Mouse (Mus musculus): Measurements from ENCODE around the gene Rac2. TPM values are rescaled to one million over a fixed set of nuclear protein-coding genes. Genes with fewer than 3 reads are reported as not detected.

Rac2 gene
- polyA plus RNA-seq (2012): 12.7 and 13.9 TPM in 2 replicates

- H3K36me3 ChIP-seq (ENCODE audit: control insufficient read depth): peaks cover 29% of the 10 kb centered on the region
- H3K4me3 ChIP-seq (replicated peaks): peak within 1 kb of the TSS; percentile 64
- H3K9me3 ChIP-seq (ENCODE audit: control insufficient read depth, low read length): no peaks in the 10 kb centered on the region
- no peak for TF ChIP-seq GATA1 (IDR thresholded peaks at IDR 0.05; ENCODE audit: low read length)
- TF ChIP-seq TAL1 (IDR thresholded peaks at IDR 0.05; ENCODE audit: low read length): no peak
- peaks cover 51% of the 10 kb centered on the region for H3K4me1 ChIP-seq (ENCODE audit: control insufficient read depth)
- H3K27me3 ChIP-seq (ENCODE audit: control insufficient read depth): no peaks in the 10 kb centered on the region
Measured at GRCm38 (mm10) chr15:78572658-78573397, at the start of gene Rac2. Gene Rac2 (minus strand): TSS chr15:78572783.

- H3K4me3 ChIP-seq (replicated peaks): no peak overlapping the region
- H3K36me3 ChIP-seq (ENCODE audit: control insufficient read depth): no peaks in the 10 kb centered on the region
- H3K27me3 ChIP-seq (ENCODE audit: control insufficient read depth): no peaks in the 10 kb centered on the region
- H3K4me1 ChIP-seq (ENCODE audit: control insufficient read depth): no peaks in the 10 kb centered on the region
- H3K9me3 ChIP-seq (ENCODE audit: control insufficient read depth, low read length): no peaks in the 10 kb centered on the region
- TF ChIP-seq GATA1 (IDR thresholded peaks at IDR 0.05; ENCODE audit: low read length) (no peak), TAL1 (IDR thresholded peaks at IDR 0.05; ENCODE audit: low read length) (no peak)
Measured at GRCm38 (mm10) chr15:78616973-78617372, 44.4 kb upstream of the Rac2 start.

GRCm38 (mm10) chr15:78614536-78614935 is 42.0 kb upstream of the Rac2 start:
- H3K36me3 ChIP-seq (ENCODE audit: control insufficient read depth): no peaks in the 10 kb centered on the region

GRCm38 (mm10) chr15:78610705-78611462 is 38.3 kb upstream of the Rac2 start:
- H3K9me3 ChIP-seq (ENCODE audit: control insufficient read depth, low read length): no peaks in the 10 kb centered on the region
- no peak for TF ChIP-seq GATA1 (IDR thresholded peaks at IDR 0.05; ENCODE audit: low read length)
- no peak for TF ChIP-seq TAL1 (IDR thresholded peaks at IDR 0.05; ENCODE audit: low read length)
- no peaks in the 10 kb centered on the region for H3K27me3 ChIP-seq (ENCODE audit: control insufficient read depth)
- no peaks in the 10 kb centered on the region for H3K4me1 ChIP-seq (ENCODE audit: control insufficient read depth)
- H3K4me3 ChIP-seq (replicated peaks): no peak overlapping the region
- no peaks in the 10 kb centered on the region for H3K36me3 ChIP-seq (ENCODE audit: control insufficient read depth)

More at GRCm38 (mm10) chr15:78614536-78614935, 42.0 kb upstream of the Rac2 start:
- H3K9me3 ChIP-seq (ENCODE audit: control insufficient read depth, low read length): no peaks in the 10 kb centered on the region
- no peak overlapping the region for H3K4me3 ChIP-seq (replicated peaks)
- no peaks in the 10 kb centered on the region for H3K4me1 ChIP-seq (ENCODE audit: control insufficient read depth)
- no peaks in the 10 kb centered on the region for H3K27me3 ChIP-seq (ENCODE audit: control insufficient read depth)
- TF ChIP-seq TAL1 (IDR thresholded peaks at IDR 0.05; ENCODE audit: low read length): no peak
- no peak for TF ChIP-seq GATA1 (IDR thresholded peaks at IDR 0.05; ENCODE audit: low read length)

- no peaks in the 10 kb centered on the region for H3K36me3 ChIP-seq (ENCODE audit: control insufficient read depth)
- H3K4me3 ChIP-seq (replicated peaks): no peak overlapping the region
- TF ChIP-seq GATA1 (IDR thresholded peaks at IDR 0.05; ENCODE audit: low read length): no peak
- TF ChIP-seq TAL1 (IDR thresholded peaks at IDR 0.05; ENCODE audit: low read length): no peak
- no peaks in the 10 kb centered on the region for H3K27me3 ChIP-seq (ENCODE audit: control insufficient read depth)
- no peaks in the 10 kb centered on the region for H3K4me1 ChIP-seq (ENCODE audit: control insufficient read depth)
- H3K9me3 ChIP-seq (ENCODE audit: control insufficient read depth, low read length): no peaks in the 10 kb centered on the region
Measured at GRCm38 (mm10) chr15:78607463-78607862, 34.9 kb upstream of the Rac2 start.

GRCm38 (mm10) chr15:78606059-78606458 is 33.5 kb upstream of the Rac2 start:
- Histone ChIP-seq H3K4me1 (ENCODE audit: control insufficient read depth) (no peaks in the 10 kb centered on the region), H3K4me3 (replicated peaks) (no peak overlapping the region), H3K27me3 (ENCODE audit: control insufficient read depth) (no peaks in the 10 kb centered on the region), H3K9me3 (ENCODE audit: control insufficient read depth, low read length) (no peaks in the 10 kb centered on the region), H3K36me3 (ENCODE audit: control insufficient read depth) (no peaks in the 10 kb centered on the region)
- TF ChIP-seq TAL1 (IDR thresholded peaks at IDR 0.05; ENCODE audit: low read length): no peak
- no peak for TF ChIP-seq GATA1 (IDR thresholded peaks at IDR 0.05; ENCODE audit: low read length)

GRCm38 (mm10) chr15:78605371-78605791 is 32.8 kb upstream of the Rac2 start:
- Histone ChIP-seq H3K27me3 (ENCODE audit: control insufficient read depth) (no peaks in the 10 kb centered on the region), H3K9me3 (ENCODE audit: control insufficient read depth, low read length) (no peaks in the 10 kb centered on the region), H3K4me1 (ENCODE audit: control insufficient read depth) (no peaks in the 10 kb centered on the region), H3K4me3 (replicated peaks) (no peak overlapping the region), H3K36me3 (ENCODE audit: control insufficient read depth) (no peaks in the 10 kb centered on the region)
- TF ChIP-seq GATA1 (IDR thresholded peaks at IDR 0.05; ENCODE audit: low read length) (no peak), TAL1 (IDR thresholded peaks at IDR 0.05; ENCODE audit: low read length) (no peak)

- no peak overlapping the region for H3K4me3 ChIP-seq (replicated peaks)
- no peaks in the 10 kb centered on the region for H3K36me3 ChIP-seq (ENCODE audit: control insufficient read depth)
- H3K27me3 ChIP-seq (ENCODE audit: control insufficient read depth): no peaks in the 10 kb centered on the region
- no peak for TF ChIP-seq GATA1 (IDR thresholded peaks at IDR 0.05; ENCODE audit: low read length)
- TF ChIP-seq TAL1 (IDR thresholded peaks at IDR 0.05; ENCODE audit: low read length): no peak
- H3K4me1 ChIP-seq (ENCODE audit: control insufficient read depth): no peaks in the 10 kb centered on the region
- H3K9me3 ChIP-seq (ENCODE audit: control insufficient read depth, low read length): no peaks in the 10 kb centered on the region
Measured at GRCm38 (mm10) chr15:78604255-78604654, 31.7 kb upstream of the Rac2 start.

- Histone ChIP-seq H3K9me3 (ENCODE audit: control insufficient read depth, low read length) (no peaks in the 10 kb centered on the region), H3K27me3 (ENCODE audit: control insufficient read depth) (no peaks in the 10 kb centered on the region), H3K4me3 (replicated peaks) (no peak overlapping the region), H3K36me3 (ENCODE audit: control insufficient read depth) (no peaks in the 10 kb centered on the region), H3K4me1 (ENCODE audit: control insufficient read depth) (no peaks in the 10 kb centered on the region)
- TF ChIP-seq GATA1 (IDR thresholded peaks at IDR 0.05; ENCODE audit: low read length) (no peak), TAL1 (IDR thresholded peaks at IDR 0.05; ENCODE audit: low read length) (no peak)
Measured at GRCm38 (mm10) chr15:78601180-78601579, 28.6 kb upstream of the Rac2 start.

Data from erythroblast, embryonic 14.5 days (primary cell).